Mouse (Mus musculus): ENCODE results near the gene Akap10. TPM values are rescaled to one million over a fixed set of nuclear protein-coding genes. Genes with fewer than 3 reads are reported as not detected.
"Not testable (repeated sequence)": the region's sequence is repeated elsewhere in the genome, so short reads cannot be mapped to it uniquely, and the experiment has no call there.

The Akap10 gene
- total RNA-seq, 1 experiment from 2014 or later, result 39.7 TPM

DNA sequence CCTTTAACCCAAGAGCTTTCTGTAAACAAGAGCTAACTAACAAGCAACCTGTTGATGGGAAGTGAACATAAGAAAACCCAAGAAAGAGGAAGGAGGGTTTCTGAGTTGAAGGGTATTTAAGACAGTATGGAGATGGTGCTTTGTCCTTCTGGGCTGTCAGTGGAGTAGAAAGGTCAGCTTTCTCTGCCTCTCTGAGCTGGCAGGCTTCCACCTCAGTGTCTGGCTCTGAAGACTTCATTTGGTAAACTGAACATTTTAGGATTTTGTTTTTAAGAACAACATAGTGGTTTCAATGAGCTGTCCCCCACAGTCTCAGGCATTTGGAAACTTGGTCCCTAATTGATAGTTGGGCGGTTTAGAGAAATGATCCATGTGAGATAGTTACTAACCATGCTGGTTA lies 7.7 kb upstream of the Akap10 start:
- ATAC-seq (replicated peaks; ENCODE audit: low read depth, poor library complexity, severe bottlenecking), result no peak

DNA sequence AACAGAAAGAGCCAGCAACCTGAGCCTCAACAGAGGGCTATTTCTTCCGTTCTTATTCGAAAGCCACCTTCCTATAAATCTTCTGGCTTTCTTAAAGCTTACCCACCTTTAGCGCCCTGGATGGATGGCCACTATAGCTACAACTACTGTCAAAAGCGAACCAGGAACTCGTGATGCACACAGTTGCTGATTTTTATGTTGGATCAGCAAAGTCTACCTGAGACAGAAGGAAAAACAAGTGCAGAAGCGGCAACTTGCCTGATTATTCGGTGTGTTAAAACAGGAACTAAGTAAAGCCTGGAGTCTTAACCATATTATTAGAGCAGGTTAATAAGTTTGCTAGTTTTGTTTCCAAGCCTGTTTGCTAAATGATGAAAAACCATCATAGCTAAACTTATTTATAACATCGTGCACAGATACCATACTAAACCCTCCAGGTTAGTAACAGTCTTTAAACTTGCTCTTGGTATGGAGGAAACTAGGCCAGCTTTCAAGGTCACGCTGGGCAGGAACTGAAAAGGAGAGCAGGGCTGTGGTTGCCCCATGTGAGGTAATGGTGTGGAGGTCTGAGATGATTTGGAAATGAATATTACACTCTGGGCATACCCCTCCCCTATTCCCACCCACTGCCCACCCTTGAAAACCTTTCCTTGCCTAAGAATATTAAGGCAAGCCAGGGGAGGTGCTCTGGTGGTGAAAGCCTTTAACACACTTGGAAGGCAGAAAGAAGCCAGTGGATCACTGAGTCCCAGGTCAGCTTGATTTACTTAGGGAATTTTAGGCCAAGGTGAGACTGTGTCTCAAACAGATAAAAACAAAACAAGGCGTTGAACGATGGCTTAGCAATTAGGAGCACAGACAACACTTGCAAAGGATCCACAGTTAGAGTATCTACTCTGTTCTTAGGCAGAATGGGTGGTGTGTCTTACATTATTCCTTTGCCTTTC lies 861 bp upstream of the Akap10 start:
- ATAC-seq (replicated peaks; ENCODE audit: low read depth, poor library complexity, severe bottlenecking), result 0 out of 2 replicates have a peak, but pooled peaks have one; percentile 1

DNA sequence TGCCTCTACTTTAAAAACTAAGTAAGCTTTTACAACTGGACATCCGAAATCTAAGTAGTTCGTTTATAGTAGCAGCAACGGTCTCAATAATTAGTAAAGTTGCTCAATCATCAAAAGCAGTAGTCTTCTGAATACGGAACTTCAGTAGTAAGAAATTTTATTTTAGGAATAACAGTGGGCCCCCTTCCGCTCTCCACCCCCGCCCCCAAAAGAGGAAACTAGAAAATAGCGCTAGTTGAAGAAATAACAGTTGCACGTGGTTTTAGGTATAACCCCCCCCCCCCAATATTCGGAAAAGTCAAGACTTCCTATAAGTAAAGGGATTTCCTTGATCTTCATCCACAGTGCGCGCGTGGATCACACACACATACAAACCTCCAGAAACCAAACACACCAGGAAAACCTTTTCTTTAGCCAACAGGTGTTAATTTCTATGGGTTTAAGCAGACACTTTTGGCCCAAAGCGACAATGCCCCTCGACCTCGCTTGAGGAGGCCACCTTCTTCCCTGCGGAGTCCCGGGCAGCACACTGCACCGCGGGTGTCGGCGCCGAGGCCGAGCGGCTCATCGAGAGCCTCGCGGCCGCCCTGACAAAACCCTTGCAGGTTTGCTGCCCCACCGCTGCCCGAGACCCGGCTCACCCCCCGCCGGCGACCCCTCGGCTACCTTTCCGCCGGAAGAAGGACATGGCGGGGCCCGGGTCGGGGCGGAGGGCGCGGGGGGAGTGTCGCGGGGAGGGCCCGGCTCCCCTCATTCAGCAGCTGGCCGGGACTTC lies 542 bp downstream of the Akap10 start:
- peak; percentile 34; the same call in 1 of the 2 replicates for ATAC-seq (replicated peaks; ENCODE audit: low read depth, poor library complexity, severe bottlenecking)

DNA sequence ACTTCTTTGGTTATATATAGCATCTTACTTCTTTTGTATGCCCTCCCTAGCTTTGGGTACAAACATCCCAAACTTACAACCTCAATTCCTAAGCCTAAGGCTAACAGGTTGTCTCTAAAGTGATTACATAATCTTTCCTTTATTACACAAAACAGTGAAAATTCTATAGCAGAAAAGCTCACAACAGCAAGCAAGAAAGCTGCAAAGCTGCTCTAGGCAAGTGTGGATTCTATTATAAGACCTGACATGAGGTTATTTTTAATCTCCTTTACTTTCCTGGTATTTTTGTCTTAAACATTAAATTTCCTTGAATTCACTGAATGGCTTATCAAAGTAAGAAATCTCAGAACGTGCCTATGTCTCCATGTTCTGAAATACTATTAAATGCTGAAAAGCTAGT lies 6.7 kb downstream of the Akap10 start:
- no peak for ATAC-seq (replicated peaks; ENCODE audit: low read depth, poor library complexity, severe bottlenecking)

DNA sequence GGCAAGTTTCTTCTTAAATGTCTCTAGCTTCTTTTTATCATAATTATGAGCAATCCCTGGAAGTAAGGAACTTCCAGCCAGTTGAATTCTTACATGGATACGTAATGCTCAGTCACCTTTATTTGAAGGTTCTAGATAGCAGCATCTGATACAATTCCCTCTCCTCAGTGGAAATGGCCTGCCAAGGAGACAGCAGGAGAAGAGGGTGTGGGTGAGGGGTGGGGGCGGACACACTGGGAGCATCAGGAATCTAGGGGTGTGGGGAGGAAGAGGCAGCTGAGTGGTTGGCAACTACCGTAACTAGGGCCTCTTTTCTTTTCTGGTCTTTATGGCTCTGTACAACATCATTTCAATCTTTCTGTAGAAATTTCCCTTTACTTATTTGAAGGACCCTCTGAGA lies 10.3 kb downstream of the Akap10 start:
- no peak for ATAC-seq (replicated peaks; ENCODE audit: low read depth, poor library complexity, severe bottlenecking)

DNA sequence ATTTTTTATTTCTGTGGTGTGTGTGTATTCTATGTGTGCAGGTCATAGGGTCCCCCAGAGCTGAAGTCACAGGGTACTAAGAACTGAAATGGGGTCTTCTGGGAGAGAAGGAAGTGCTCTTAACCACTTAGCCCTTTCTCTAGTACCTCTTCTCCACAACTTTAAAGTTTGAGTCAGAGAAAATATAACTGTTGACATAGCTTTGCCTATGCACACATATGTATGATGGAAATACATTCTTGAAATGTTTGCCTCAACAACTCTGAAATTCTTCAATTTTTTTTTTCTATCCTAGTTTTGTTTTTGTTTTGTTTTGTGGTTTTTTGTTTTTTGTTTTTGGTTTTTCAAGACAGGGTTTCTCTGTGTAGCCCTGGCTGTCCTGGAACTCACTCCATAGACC lies 21.7 kb downstream of the Akap10 start:
- ATAC-seq (replicated peaks; ENCODE audit: low read depth, poor library complexity, severe bottlenecking), result no peak

DNA sequence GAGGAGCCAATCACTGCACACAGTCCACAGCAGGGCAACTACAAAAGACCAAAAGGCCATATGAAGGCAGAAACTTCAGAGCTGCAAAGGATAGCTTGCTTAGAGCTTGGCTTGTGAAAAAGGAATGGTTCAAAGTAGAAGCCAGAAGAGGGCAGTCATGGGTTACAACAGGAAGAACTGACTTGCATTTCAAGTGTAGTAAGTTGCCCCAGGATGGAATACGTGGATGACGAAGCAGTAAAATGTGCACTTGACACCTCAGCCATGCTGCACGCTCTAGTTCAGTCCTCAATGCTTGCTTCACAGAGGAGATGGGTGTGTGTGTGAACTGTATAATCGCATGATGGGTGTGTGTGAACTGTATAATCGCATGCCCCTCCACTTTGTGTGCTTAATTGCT lies 47.9 kb downstream of the Akap10 start:
- 0 out of 2 replicates have a peak, but pooled peaks have one; percentile 56 for ATAC-seq (replicated peaks; ENCODE audit: low read depth, poor library complexity, severe bottlenecking)

DNA sequence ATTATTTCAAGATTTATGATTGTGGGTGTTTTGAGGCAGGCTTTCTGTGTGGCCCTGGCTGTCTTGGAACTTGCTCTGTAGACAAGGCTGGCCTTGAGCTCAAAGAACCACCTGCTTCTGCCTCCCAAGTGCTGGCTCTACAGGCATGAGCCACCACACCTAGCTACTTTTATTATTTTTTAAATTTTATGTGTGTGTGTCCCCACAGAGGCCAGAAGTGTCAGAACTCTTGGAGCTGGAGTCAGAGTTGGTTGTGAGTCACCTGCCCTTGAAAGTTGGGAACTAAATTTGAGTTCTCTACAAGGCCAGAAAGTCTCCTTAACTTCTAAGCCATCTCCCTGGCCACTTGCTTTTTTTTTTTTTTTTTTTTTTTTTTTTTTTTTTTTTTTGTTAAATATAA lies 50.1 kb downstream of the Akap10 start:
- no peak for ATAC-seq (replicated peaks; ENCODE audit: low read depth, poor library complexity, severe bottlenecking)

DNA sequence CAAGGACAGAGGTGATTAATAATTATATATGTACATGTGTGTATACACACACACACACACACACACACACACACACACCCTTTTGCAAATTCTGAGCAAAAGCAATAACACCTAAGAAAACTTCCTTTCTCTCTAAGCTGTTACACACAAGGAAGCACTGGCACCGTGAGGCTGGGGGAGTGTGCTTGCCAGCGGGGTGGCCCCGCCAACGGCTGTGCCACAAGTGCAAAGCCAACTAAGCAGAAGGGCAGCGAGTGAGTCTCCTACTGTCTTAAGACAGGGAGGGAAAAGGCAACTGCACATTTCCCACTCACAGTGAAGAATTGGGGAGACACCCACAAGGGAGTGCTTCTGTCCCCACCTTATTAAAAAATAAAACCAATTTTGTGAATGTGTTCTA lies 58.2 kb downstream of the Akap10 start:
- ATAC-seq (replicated peaks; ENCODE audit: low read depth, poor library complexity, severe bottlenecking), result no peak

DNA sequence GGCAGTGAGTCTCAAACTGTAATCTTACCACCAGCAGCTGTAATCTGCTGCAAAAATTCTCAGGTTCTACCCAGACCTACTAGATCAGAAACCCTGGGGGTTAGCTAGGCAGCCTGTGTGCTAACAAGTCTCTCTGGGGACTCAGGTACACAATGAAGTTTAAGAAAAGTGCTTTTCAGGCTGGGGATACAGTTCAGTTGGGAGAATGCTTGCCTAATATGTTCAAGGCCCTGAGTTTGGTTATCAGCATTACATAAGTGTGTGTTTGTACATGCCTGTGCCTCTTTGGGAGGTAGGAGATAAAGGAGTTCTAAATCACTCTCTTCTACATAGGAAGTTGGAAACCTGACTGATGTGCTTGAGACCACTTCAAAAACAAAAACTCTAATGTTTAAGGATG lies 63.2 kb downstream of the Akap10 start:
- no peak for ATAC-seq (replicated peaks; ENCODE audit: low read depth, poor library complexity, severe bottlenecking)

DNA sequence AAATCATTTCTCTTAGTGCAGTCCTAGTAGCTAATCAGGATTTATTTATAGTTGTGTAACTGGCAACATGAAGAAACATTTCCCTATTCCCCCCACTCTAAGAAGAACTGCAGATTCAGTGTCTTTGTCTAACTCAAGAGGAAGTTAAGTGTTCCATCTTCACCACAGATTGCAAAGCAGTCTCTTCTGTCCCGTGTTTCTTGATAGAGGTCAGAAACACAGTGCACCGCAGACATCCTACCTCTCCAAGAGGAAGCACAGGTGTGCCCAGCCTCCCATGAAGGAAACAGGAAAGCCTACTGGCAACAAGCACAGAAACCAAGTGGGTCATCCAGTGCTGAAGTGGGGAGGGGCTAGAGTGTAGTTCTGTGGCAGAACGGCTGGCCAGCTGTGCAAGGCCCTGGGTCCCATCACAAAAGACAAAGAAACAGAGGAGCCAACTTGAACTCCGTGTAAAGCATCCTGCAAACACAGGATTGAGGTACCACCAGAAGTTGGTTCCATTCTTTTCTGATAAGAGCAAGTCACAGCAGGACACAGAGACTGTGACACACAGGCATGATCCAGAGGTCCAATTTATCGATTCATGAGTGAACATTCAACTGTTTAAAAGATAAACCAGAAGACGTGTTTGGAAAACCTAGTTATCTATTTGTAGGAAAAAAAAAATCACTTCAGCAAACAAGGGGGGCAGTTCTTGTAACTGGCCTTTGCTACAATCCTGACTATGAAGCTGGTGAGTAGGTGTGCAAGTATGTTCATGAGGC lies 68.1 kb downstream of the Akap10 start:
- ATAC-seq (replicated peaks; ENCODE audit: low read depth, poor library complexity, severe bottlenecking), result peak; percentile 54

DNA sequence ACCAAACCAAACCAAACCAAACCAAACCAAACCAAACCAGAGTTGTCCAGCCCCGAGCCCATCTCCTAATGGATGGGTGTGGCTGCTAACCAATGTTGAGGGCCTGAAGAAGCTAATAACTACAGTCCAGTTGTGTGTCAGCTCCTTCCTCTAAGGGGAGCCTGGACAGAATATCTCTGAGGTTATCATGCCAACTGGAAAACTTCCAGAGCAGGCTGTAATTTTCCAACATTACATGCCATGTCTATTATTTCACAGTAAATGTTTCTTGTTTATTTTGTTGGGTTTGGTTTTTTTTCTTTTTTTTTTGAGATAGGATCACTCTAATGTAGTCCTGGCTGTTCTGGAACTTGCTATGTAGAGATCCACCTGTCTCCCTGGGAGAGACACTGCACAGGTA lies 70.7 kb downstream of the Akap10 start:
- no peak for ATAC-seq (replicated peaks; ENCODE audit: low read depth, poor library complexity, severe bottlenecking)

DNA sequence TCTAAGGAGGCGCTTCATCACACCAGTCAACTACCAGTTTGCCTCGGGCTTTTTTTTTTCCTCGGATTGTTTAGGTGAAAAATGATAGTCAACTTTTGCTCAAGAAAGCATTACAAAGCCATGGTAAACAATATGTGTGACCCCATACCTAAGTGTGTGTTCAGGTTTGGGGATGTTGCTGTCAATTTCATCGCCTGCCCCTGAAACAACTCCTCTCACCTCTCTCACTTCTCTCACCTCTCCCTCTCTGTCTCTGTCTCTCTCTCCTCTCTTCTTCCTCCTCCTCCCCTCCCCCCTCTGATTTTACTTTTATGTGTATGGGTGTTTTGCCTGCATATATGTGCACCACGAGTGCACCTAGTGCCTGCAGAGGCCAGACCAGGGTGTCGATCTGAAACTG lies 74.5 kb downstream of the Akap10 start:
- no peak for ATAC-seq (replicated peaks; ENCODE audit: low read depth, poor library complexity, severe bottlenecking)

DNA sequence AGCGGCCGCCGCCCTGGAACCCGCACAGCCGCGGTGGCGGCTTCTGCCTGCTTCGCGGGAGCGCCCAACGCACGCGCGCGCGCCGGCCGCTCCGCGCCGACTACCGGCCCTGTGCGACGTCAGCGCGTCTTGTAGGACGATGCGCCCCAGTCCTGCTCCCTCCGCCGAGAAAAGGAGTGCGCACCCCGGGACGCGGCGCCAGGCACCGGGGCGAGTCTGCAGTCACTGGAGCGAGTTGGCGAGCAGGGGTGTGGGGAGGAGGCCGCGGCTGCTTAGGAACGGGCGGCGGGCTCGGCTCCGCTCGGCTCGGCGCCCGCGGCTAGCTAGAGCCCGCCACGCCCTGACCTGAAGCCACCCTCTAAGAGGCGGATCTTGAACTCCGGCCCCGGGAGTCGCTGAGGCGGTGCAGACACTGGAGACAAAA lies 75.1 kb downstream of the Akap10 start, which contains the start of gene Ulk2:
Gene Ulk2, minus strand, starts transcription at position 86 of the 424 bp plus-strand sequence.
- ATAC-seq (replicated peaks; ENCODE audit: low read depth, poor library complexity, severe bottlenecking), result peak; percentile 62

DNA sequence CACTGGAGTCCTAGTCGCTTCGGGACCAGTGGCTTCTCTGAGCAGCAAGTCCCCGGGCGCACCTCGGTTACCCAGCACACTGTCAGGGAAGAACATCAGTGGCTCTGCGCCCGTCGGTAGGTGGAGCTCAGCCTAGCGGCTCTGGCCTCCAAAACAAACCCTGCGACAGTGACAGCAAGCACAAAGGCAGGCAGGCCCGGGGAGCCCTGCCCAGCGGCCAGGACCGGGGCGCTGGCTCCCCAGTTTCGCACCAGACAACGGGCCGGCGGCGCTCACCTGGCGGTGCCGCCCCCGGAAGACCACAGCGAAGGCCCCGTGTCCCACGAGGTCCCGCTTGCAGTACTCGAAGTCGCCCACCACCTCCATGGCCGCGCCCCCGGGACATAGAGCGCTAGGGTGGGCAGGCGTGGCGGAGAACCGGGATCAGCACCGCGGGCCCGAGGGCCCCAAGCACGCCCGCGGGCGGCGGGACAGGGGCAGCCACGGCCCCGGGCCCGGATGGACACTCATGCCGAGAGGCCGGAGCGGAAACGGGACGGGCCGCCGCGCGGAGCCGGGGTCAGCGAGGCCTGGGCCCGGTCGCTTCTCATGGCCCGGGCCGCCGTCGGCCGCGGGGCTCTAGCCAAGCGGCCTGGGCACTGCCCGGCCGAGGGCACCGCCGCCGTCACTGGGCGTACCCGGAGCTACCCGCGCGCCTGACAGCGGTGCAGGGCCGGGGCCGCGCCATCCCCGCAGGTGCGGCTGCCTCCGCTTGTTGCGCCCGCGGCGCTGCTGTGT lies 75.7 kb downstream of the Akap10 start:
- peak; percentile 80 for ATAC-seq (replicated peaks; ENCODE audit: low read depth, poor library complexity, severe bottlenecking)

DNA sequence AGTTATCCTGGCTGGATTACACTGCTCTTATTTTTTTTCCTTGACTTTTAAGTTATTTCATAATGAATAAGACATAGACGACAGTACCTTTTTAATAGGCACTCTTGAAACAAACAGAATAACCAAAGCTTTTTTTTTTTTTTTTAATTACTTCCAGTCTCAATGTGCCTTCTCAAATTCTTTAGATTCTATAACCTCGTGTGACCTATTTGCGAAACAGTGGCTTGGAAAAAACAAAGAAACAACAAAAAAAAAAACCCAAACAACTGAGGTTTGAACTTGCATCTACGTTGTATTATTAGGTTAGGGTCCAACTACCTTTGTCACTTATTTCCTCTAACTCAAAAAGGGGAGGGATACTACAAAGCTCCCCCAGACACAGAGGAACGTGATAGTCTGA lies 76.4 kb downstream of the Akap10 start:
- peak; percentile 18; the same call in 1 of the 2 replicates for ATAC-seq (replicated peaks; ENCODE audit: low read depth, poor library complexity, severe bottlenecking)

DNA sequence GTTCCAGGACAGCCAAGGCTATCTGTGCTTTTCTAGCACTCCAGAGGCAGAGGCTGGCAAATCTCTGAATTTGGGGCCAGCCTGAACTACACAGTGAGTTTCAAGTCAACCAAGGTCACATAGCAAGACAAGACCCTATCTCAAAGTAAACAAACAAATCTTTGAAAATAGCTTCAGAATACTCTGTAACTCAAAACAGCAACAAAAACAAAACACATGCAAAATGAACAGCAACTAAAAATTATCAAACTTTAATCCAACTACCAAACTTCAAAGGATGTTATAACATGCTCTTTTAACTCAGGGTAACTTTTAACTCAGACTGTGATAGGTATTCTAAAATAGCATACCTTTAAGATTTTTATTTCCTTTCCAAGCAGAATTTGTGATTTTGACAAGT lies 77.1 kb downstream of the Akap10 start:
- no peak for ATAC-seq (replicated peaks; ENCODE audit: low read depth, poor library complexity, severe bottlenecking)

DNA sequence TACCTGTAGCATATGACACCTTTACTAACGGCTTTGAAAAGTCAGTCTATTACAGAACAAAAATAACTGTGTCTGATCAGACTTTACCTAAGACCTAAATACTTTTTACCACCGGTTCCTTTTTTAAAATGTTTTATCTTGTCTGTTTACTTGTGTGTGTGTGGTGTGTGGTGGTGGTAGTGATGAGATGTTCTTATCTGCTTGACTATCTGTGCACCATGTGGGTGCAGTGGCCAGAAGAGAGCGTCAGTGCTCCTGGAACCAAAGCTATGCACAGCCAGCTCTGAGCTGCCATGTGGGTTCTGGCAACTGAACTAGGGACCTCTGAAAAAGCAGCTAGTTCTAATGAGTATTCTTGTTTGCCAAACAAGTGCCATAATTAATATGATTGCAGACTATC lies 78.9 kb downstream of the Akap10 start:
- ATAC-seq (replicated peaks; ENCODE audit: low read depth, poor library complexity, severe bottlenecking), result no peak

DNA sequence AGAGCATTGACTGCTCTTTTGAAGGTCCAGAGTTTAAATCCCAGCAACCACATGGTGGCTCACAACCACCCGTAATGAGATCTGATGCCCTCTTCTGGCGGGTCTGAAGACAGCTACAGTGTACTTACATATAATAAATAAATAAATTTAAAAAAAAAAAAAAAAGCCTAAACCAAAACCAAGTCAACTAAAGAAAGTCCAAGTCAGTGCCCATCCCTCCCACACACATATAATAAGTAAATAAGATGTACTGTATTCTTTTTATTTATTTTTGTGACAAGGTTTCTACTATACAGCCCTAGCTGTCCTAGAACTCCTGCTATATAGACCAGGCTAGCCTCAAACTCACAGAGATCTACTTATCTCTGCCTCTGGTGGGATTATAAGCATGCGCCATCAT lies 89.4 kb downstream of the Akap10 start:
- ATAC-seq (replicated peaks; ENCODE audit: low read depth, poor library complexity, severe bottlenecking), result not testable (repeated sequence)

Data from common myeloid progenitor, adult 5-6 weeks (primary cell).